In genomic region chr3:79914012-79914411, GRCm38 (mm10) we compare ENCODE assay signal across 19 mouse cellular contexts.
"Had no signal": no experiment of that assay in that cellular context is flagged by ENCODE, and none has a peak within 500 bp of the region (broad histone marks: within the 10 kb centered on the region; RNA-seq: fewer than 3 reads in every experiment).

No protein-coding gene starts in this region.

- ATAC-seq: liver, embryonic 12.5 days; midbrain, embryonic 15.5 days had no signal

- H3K27me3 ChIP-seq: limb, embryonic 13.5 days; midbrain, embryonic 12.5 days; midbrain, embryonic 15.5 days; neural tube, embryonic 12.5 days; neural tube, embryonic 15.5 days had no signal

- H3K4me3 ChIP-seq: limb, embryonic 10.5 days; limb, embryonic 13.5 days; liver, embryonic 12.5 days; liver, embryonic 15.5 days; midbrain, embryonic 12.5 days; midbrain, embryonic 15.5 days; neural tube, embryonic 12.5 days; neural tube, embryonic 15.5 days had no signal

- DNase-seq: kidney, adult 18-20 months; kidney, adult 9 months; kidney, postnatal 14 days; kidney, postnatal 4 days; liver; lung, adult 18-20 months; thymus, adult 2 months; thymus, postnatal 14 days; thymus, postnatal 4 days had no signal

- H3K36me3 ChIP-seq: limb, embryonic 13.5 days; liver, embryonic 12.5 days; liver, embryonic 15.5 days; midbrain, embryonic 12.5 days; midbrain, embryonic 15.5 days; neural tube, embryonic 12.5 days; neural tube, embryonic 15.5 days had no signal

- H3K9ac ChIP-seq: limb, embryonic 13.5 days; liver, embryonic 12.5 days; liver, embryonic 15.5 days; midbrain, embryonic 12.5 days; midbrain, embryonic 15.5 days; neural tube, embryonic 12.5 days; neural tube, embryonic 15.5 days had no signal

- H3K27ac ChIP-seq: limb, embryonic 10.5 days; limb, embryonic 13.5 days; liver, embryonic 12.5 days; liver, embryonic 15.5 days; macrophage; midbrain, embryonic 12.5 days; midbrain, embryonic 15.5 days; neural tube, embryonic 12.5 days; neural tube, embryonic 15.5 days; stomach, postnatal 0 days had no signal

- H3K4me2 ChIP-seq: limb, embryonic 13.5 days; liver, embryonic 12.5 days; liver, embryonic 15.5 days; midbrain, embryonic 12.5 days; midbrain, embryonic 15.5 days; neural tube, embryonic 12.5 days; neural tube, embryonic 15.5 days had no signal

- H3K9me3 ChIP-seq: limb, embryonic 10.5 days; limb, embryonic 13.5 days; liver, embryonic 12.5 days; liver, embryonic 15.5 days; midbrain, embryonic 12.5 days; midbrain, embryonic 15.5 days; neural tube, embryonic 12.5 days; neural tube, embryonic 15.5 days had no signal

- H3K4me1 ChIP-seq: limb, embryonic 10.5 days; limb, embryonic 13.5 days; midbrain, embryonic 12.5 days; midbrain, embryonic 15.5 days; neural tube, embryonic 12.5 days; neural tube, embryonic 15.5 days had no signal
